Mouse (Mus musculus): Measurements from ENCODE around the gene Hjurp. TPM values are rescaled to one million over a fixed set of nuclear protein-coding genes. Genes with fewer than 3 reads are reported as not detected.

Hjurp gene
- total RNA-seq, 4 experiments from 2014 or later: 10.6 to 14.2 (median 11.0) TPM

DNA sequence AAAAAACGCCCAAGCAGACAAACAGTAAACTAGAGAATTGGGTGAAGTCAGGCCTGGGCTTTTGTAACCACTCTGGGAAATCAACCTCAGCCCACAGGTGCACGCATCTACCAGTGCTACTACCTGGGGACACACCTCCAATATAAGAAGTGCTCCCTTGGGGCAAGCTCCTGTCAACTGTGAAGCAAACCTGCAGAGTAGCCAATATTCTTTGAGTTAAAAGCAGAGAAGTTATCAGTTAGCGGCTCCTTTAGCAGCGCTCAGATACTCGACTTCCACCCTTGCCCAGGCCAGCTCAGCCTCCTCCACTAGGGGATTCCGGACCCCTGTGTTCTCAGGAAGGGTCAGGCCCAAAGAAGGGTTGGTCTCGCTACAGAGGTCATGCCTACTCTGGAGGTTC, 15.7 kb downstream of the Hjurp start:
- no peak for DNase-seq (ENCODE audit: low spot score)

DNA sequence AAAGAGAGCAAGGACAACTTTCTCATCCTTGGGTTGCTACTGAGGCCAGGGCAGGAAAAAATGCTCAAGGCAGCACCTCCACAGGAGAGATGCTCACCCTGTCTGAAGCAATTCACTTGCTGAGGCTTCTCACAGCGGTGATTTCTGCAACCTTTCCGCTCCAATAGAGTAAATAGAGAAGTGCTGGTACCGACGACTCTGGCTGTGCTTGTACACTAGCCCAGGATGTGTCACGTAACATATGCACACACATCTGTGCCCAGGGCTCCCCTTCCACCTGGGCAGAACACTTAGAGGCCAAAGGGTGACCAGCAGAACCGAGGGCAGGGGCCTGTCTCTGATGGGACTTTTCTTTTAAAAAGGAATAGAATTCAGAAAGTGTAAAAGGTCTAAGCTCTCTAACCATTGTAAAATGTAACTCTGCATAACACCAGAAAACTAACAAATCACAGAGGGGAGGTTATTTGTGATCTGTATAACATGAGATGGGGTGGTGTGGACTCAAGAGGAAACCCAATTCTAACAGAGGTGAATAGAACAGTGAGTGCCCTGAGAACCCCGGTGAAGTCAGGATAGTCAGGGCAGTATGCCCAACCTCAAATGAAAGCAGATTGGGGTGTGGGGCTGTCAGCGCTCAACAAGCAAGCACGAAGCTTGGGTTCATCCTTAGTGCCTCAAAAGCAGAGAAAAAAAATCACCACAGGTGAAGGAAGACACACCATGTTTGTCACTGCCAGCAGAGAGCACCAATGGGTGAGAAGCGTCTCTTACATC, 16.6 kb downstream of the Hjurp start:
- no peak for DNase-seq (ENCODE audit: low spot score)

DNA sequence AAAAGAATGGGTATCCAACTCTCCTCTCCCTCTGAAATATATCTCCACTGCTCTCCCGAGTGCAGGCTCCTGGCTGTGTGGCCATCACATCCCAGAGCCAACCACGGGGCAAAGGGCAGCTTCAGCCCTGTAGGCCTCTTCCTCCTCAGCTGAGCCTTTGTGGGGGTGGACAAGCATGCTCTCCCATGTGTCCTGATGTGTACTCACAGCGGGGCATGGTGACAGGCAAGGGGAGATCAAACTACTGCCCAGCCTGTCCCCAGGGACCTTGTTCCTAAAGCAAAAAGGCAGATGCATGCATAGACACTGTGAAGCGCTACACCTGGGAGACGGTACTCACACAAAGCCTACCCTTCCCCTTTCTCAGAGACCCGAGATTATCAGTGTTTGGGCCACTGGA, 17.3 kb downstream of the Hjurp start:
- DNase-seq (ENCODE audit: low spot score): no peak

DNA sequence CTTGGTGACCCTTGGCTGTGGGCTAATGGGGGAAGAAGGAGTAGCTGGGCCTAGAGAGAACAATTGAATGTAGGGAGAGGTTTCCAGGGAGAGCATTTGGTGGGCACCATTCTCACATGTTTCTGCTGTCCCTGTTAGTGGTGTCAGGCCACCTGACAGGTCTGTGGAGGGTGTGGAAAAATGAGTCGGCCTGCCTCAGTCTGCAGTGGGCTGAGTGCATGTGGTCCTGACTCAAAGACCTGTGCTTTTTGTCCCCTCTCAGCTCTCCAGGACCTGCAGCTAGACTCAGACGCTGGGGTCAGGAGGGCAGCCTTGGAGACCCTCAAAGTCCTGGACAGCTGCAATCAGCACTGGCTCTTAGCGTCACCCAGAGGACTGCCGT, 17.8 kb downstream of the Hjurp start:
- no peak for DNase-seq (ENCODE audit: low spot score)

DNA sequence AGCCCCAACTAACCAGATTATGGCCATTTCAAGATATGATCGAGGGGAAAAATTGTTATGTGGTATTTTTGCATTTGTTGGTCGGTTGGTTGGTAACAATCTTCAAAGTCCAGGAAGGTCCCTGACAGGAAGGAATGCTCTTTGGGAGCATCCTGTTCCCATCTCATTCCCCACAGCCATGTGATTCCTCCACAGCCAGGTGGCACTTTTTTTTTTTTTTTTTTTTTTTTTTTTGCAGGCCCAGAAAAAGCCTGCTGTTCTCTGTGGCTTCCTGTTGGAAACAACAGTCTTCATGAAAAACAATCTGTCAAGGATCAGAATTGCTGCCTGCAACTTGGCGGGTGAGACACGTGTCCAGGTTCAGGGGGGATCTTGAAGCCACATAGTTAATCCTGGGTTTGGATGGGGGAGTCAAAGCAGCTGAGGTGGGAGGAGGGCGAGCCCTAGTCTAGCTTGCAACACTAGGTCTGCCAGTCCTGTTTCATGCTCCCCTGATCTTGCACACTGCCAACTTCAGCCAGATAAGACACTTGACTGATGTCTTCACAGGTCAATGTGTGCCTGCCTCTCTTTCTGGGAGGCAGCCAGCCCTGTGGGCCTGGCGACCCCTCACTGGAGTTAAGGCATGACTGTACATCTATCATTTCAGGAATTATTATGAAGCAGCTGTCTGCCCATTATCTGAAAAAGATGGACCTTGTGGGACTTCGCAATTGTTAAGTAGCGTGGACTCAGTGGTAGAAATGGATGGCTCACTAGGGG, 18.4 kb downstream of the Hjurp start:
- no peak for DNase-seq (ENCODE audit: low spot score)

DNA sequence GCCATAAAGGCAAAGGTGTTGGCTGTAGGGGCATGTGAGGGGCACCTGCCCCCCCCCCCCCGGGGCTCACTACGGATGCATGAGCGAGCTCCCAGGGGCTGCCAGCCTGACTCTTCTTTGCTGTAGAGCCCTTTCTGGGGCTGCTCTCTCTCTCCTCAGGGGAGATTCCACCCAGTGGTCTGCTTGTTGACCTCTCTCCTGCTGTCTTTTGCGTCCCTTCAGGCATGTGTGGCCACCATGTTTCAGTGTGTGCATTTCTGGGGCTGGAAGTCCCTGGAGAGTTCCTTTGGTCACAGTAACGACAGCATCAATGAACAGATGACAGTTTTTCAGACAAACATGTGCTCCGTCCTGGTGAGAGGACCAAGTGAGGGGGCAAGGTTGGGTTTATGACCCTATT, 19.1 kb downstream of the Hjurp start:
- DNase-seq (ENCODE audit: low spot score): no peak

DNA sequence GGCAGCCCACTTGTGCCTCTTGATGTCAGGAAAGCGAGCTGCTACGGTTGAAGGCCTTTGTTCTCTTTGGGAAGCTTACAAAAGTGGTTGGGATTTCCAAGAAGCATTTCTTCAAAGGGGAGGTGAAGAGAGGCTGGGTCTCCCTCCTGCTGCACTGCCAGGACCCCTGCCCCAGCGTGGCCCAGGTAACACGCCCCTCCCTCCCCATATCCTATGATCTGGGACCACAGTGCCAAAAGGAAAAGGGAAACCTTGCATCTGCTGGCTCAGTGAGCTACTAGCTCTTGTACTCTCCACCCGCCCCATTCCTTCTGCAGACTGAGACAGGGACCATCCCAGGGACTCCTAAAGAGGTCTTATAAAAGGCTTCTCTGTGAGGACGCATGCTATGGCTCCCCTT, 19.8 kb downstream of the Hjurp start:
- no peak for DNase-seq (ENCODE audit: low spot score)

DNA sequence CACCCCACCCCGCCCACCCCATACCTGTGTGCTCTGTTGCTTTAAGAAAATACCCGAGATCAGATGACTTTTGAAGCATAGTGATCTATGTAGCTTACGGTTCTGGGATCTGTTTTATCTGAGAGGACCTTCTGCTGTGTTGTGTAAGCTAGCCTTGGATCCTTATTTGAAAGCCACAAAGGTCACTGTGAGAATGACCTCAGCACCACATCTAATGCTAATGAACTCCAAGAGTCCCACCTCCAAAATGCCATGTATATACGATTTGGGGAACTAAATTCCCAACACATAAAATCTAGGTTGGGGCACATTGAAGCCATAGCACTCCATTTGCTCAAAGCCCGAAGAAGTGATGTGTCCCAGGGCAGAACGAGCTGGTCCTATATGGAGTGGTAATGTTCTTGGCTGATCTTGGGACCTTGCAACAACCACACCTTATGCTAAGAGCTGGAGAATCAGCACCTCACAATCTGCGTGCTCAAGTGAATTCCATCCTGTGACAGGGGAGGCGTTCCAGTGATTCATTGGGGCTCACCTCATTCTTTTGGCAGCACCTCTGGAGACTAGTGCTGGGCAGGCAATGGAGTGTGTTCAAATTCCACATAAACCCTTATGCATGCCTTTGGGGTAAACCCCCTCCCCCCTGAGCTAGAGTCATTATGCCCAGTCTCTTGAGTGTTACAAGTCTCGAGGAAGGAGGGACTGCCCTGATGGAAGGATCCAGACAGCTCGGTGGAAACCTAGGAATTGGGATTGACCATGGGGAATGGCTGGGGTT, 20.4 kb downstream of the Hjurp start:
- no peak for DNase-seq (ENCODE audit: low spot score)

DNA sequence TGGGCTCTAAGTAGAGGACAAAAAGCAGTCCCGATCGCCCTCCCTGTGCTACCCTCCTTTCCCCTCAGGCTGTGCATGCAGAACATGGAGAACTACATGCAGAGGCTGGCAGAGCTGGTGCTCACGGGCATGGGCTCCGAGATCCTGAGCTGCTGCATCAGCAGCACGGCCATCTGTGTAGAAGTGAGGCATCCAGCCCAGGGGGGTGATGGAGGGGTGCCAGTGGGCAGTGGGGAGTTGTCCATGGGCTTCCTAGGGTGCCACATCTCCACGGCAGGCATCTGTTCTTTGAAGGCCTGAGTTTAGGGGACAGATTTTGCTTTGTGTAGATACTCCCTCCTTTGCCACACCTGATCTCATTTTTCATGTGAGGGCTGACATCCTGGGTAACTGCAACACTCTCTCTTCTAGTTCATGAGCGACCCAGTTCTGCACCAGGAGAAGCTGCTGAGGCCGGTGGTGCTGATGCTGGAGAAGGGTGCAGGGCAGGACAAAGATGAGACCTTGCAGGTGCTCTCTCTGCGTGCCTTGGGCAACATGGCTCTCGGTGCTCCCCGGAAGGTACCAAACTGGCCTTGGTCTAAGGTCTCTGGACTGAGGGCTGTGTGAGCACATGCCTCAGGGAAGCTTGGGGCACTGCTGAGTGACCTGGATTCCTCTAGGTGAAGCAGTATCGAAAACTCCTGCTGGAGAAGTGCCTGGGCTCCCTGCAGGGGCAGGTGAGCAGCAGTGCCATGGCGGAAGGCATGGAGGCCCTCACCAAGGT, 21.3 kb downstream of the Hjurp start:
- no peak for DNase-seq (ENCODE audit: low spot score)

DNA sequence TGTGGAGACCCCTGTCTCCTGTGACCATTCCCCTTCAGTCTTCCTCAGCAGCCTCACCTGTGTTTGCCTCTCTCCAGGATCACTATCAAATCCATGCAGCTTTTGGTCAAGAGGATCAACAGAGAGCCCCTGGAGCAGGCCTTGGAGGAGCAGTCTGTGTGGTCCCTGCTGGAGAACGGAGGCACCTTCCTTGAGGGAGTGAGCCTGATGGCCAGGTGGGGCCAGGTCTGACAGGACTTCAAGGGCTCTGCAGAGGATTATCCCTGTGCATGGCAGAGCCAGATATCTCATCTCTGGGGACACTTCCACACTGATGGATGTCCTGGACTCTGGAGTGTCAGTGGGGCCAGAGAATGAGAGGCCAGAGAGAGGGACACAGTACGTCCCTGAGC, 22.0 kb downstream of the Hjurp start:
- no peak for DNase-seq (ENCODE audit: low spot score)

DNA sequence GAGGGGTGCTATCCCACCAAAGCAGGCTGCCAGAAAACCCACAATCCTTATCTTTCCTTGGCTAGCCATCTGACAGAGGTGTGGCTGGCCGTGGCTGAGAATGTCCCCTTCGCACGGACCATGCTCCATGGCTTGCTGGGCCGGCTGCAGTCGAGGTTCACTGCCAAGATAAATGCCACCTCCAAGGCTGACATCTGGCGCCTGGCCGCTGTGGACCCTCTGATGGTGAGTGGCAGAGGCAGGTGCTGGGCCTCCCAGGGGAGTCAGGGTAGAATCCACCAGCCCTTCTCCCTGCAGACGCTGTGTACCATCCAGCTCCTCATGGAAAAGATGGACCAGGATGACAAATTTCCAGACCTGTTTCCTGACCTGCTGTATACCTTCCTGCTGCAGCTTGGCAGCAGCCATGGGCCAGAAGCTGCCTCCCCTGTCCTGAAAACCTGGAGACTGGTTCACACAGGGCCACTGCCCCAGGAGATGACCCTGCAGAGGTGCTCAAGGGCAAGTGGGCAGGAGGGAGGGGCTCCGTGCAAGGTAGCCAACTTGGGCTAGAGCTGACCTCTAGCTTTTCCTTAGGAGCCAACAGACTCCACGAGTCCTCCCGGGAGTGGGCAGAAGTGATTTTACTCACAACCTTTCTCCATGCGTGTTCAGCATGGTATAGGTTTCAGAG, 22.5 kb downstream of the Hjurp start:
- no peak for DNase-seq (ENCODE audit: low spot score)

DNA sequence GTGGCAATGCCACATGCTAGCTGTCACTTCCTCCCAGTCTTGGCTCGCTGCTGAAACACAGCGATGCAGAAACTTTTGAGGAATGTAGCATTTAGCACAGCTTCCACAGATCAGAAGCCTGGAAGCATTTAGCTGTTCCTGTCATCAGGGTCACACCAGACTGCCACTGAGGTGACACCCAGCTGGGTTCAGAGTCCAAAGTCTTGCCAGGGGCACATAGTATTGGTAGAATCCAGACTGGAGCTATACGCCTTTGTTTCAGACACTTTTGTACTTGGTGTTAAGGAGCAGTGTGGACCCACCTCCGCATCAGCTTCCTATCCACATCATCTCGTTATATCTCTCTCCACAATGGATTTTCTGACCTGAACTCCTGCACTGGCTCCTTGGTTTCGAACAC, 23.9 kb downstream of the Hjurp start:
- no peak for DNase-seq (ENCODE audit: low spot score)

DNA sequence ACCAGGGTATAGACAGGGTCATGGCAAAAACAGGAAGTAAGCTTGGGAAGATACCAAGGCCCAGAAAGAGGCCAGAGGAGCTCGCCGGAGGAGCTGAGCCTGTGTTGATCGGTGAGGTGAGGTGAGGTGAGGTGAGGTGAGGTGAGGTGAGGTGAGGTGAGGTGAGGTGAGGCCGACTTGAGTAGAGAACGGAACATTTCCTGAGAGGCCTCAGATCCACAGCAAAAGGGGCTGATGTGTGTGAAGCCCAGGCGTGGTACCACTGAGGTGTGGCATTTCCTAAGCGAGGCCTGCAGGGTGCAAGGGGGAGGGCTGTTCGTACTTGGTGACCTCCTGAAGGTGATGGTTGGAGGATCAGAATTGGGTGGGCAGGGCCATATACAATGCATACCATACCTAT, 24.3 kb downstream of the Hjurp start:
- no peak for DNase-seq (ENCODE audit: low spot score)

DNA sequence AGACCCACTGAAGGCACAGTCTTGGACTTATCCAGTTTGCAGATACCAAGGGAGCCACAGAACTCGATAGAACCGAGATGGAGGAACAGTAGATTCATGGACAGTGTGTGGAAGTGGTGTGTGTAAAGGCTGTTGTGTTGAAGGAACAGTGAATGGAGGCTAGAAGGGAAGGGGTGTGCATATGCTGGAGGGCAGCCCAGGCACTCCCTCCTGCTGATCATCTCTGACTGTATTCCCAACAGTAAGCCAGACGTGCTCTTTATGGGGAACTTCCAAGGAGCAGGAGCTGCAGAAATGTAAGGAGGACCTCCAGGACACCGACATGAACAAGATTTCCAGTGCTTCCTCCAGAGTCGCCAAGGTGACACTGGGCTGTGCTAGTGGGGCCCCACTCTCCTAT, 27.4 kb downstream of the Hjurp start:
- DNase-seq (ENCODE audit: low spot score): no peak

DNA sequence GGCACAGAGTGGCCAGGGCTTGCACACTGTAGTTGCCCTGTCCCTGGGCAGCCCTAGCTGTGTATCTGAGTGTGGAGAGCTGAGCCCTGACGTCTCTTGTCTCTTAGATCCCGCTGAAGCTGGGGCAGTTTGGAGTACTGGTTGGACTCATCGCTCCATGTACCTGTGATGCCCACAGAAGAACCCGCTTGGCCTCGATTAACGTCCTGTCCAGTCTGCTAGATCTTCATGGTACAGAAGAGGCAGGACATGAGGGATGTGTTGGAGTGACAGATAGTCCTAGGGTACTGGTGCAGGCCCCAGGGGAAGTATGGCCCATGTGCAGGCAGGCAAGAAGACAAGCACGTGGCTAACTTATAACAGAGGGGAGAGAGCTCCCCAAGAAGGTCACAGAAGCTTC, 27.8 kb downstream of the Hjurp start:
- DNase-seq (ENCODE audit: low spot score): no peak

DNA sequence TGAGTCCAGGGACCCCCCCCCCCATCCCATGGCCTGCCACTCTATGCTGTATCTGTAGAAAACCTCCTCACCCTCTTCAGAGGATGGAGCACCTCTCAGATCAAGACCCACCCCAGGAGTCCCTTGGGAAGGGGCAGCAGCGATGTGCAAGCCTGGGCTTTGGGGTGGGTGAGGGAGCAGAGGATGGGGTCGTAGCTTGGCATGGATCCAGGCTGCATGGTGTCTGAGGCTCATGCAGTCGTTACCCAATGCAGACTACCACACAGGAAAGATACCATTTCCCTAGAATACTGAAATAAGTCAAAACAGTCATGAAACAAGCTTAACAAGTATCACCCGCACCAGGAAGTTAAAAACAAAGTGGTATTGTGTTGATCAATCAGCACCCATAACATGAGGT, 28.8 kb downstream of the Hjurp start:
- no peak for DNase-seq (ENCODE audit: low spot score)

DNA sequence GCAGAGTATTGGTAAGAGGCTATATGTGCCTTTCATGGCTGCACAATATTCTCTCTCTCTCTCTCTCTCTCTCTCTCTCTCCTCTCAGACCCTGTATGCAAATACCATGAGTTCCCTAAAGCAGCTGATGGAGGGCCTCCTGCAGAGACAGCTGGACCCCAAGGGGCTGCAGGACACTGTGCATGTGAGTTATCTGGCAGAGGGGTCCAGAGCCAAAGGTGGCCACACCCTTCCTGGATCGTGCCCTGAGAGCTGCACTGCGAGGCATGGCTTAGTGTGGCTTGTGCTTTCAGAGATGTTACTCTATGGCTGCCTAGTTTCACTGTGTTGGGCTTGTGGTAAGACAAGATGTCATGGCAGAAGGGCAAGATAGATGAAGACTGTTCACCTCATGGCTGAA, 29.8 kb downstream of the Hjurp start:
- DNase-seq (ENCODE audit: low spot score): no peak

DNA sequence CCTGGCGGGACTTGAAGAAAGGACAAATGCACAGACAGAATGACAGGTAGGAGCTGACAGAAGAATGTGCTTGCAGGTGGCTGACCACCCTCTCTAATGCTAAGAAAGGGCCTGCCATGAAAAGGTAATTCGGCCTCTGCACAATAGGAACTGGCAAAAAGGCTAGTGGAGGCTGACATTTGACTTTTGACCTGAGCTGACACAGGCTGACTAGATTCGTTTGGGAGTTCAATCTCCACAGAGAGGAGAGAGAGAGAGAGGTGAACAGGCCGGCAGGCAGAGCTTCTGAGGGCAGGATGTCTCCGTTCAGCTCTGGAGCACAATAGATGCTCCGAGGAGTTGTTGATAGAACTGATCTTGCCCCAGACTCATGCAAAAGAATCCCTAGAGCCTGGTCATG, 31.0 kb downstream of the Hjurp start:
- no peak for DNase-seq (ENCODE audit: low spot score)

DNA sequence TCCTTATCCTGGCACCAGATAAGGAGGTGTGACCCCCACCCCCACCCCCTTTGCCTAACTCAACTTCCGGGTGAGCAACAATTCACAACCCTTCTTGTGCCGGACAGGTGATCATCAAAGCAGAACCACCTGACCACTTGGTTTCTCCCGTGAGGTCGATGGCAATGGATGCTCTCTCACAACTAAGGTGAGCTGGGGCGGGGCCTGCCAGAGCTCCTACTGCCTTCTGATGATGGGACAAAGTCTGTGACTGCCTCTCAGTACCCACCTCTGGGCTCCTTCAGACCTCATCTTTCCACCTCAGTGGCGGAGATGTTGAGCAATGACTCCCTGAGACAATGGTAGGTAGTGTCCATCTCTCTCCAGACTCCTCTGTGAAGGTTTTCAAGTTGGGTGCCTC, 31.6 kb downstream of the Hjurp start:
- DNase-seq (ENCODE audit: low spot score): no peak

DNA sequence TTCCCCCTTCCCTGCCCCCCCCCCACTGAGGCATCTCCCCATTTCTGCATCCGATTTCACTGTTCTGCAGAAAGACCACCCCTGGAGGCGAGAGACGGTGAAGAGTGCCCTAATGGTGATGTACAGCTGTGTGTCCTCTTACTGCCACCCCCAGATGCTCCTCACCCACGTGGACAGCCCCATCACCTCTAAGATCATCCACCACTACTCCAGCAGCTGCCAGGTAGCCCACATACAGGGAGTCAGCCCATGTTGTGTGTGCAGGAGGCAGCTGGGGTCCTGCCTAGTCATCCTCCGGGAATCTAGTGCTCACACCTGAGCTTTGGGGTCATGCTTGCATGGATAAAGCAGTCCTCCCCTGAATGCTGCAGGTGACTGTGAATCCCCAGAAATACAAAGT, 33.6 kb downstream of the Hjurp start:
- no peak for DNase-seq (ENCODE audit: low spot score)

DNA sequence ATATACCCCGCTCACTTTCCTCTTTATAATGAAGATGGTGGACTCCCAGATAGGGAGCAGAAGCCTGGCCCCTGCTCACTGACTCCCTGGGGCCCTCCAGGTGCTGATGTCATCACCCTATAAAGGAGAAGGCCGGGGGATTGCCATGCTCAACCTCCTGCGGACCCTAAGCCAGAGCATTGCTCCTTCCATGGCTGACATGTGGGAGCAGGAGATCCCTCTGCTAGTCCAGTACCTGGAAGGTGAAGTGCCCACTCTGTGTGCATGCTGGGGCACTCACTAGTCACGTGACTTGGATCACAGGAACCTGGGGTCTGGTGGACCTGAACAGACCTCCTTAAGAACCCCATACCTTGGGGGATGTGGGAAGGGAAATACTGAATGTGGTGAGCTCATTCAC, 36.9 kb downstream of the Hjurp start:
- no peak for DNase-seq (ENCODE audit: low spot score)
